Comparison of ENCODE assay signal across 8 mouse cellular contexts in the genomic region with DNA sequence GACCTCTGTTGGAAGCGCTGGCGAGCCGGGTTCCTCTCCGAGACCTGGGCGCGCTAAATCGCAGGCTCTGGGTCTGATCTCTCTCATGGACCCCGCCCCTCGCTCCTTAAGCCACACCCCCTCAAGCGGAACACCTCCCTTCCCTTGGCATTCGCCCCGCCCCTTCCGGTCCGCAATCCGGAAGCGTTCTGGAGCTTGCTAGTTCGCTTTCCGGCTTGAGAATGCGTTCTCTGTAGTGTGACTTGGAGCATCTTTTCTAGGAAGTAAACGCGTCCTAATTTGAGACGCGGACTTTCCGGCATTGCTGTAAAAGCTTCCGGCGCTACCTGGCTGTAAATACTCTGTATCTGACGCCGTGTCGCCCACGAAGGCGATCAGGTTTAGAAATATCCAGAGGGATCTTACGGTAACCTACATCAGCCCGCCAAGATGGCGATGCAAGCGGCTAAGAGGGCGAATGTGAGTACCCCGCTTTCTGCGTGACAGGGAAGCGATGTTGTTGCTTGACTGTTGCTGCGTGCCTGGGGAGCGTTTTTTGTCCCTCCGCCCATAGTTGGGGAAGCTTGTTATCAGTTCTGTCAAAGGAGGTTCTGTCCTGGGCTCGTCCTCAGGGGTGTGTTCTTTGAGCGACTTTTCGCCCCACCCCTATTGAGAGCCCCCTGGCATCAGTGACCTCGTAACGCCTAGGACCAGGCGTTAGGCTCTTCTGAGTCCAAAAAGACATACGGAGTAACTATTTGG. TPM values are rescaled to one million over a fixed set of nuclear protein-coding genes. Genes with fewer than 3 reads are reported as not detected.
A peak's percentile ranks its signal among the peaks of the same experiment; 100 is the strongest.
DNase-seq lines count a peak whose midpoint lies in the region; ATAC-seq and TF ChIP-seq lines count a peak whose summit lies in the region.

A gene (plus strand): TSS at position 184 of the 741 bp plus-strand sequence.

- peak; percentile 99 for DNase-seq in CH12.LX (ENCODE audit: extremely low read depth)
- peak; percentile 98 for DNase-seq in c-Kit-positive CD71-positive TER-119-negative erythroid progenitor cells, embryonic 14.5 days (ENCODE audit: low read depth)
- peak; percentile 98 for DNase-seq in forebrain, embryonic 11.5 days (ENCODE audit: low spot score)
- peak; percentile 99 to 100 for DNase-seq in kidney, postnatal 36 days
- DNase-seq in telencephalon, adult 2 months (ENCODE audit: low read depth, low spot score) = peak; percentile 96

- H3K4me2 ChIP-seq in CH12.LX (ENCODE audit: insufficient read depth, low read depth, poor library complexity, severe bottlenecking) = peak within 1 kb of the TSS; percentile 68
- peak within 1 kb of the TSS; percentile 81 for H3K4me2 ChIP-seq in forebrain, embryonic 11.5 days (ENCODE audit: low read depth, low read length, severe bottlenecking)
- peak within 1 kb of the TSS; percentile 96 for H3K4me2 ChIP-seq in heart, embryonic 16.5 days (ENCODE audit: low read depth, low read length)
- H3K4me2 ChIP-seq in liver, embryonic 15.5 days = peak within 1 kb of the TSS; percentile 84
- H3K4me2 ChIP-seq in neural tube, embryonic 12.5 days (replicated peaks) = peak within 1 kb of the TSS; percentile 89

- no peak for TF ChIP-seq EP300 in CH12.LX (IDR thresholded peaks at IDR 0.05; ENCODE audit: low read length)

- no peaks in the 10 kb centered on the region for H3K9me3 ChIP-seq in CH12.LX (replicated peaks; ENCODE audit: low read length)
- H3K9me3 ChIP-seq in forebrain, embryonic 11.5 days (ENCODE audit: control insufficient read depth, low read length) = no peaks in the 10 kb centered on the region
- no peaks in the 10 kb centered on the region for H3K9me3 ChIP-seq in heart, embryonic 16.5 days (replicated peaks; ENCODE audit: control insufficient read depth, low read length)
- no peaks in the 10 kb centered on the region for H3K9me3 ChIP-seq in liver, embryonic 15.5 days (replicated peaks)
- H3K9me3 ChIP-seq in neural tube, embryonic 12.5 days = no peaks in the 10 kb centered on the region

- WGBS in forebrain, embryonic 11.5 days = under 1% methylated on average over 43 of the region's 49 CpGs
- WGBS in heart, embryonic 16.5 days = under 1% methylated on average over 49 of the region's 49 CpGs
- WGBS in liver, embryonic 15.5 days (ENCODE audit: insufficient replicate concordance) = under 1% methylated on average over 49 of the region's 49 CpGs
- WGBS in neural tube, embryonic 12.5 days = under 1% methylated on average over 49 of the region's 49 CpGs

- peaks cover 10 to 31% of the 10 kb centered on the region in 2 experiments for H3K36me3 ChIP-seq in CH12.LX (replicated peaks in 1 of 2; ENCODE audit: control insufficient read depth in 1 of 2, insufficient read depth in 1 of 2, low read length in 1 of 2)
- H3K36me3 ChIP-seq in forebrain, embryonic 11.5 days (ENCODE audit: control insufficient read depth, insufficient read depth, low read length) = no peaks in the 10 kb centered on the region
- H3K36me3 ChIP-seq in heart, embryonic 16.5 days (ENCODE audit: control insufficient read depth, insufficient read depth) = peaks cover 19% of the 10 kb centered on the region
- H3K36me3 ChIP-seq in liver, embryonic 15.5 days (replicated peaks) = peaks cover 26% of the 10 kb centered on the region
- H3K36me3 ChIP-seq in neural tube, embryonic 12.5 days = peaks cover 22% of the 10 kb centered on the region

- H3K4me1 ChIP-seq in CH12.LX (ENCODE audit: control insufficient read depth in 1 of 2, insufficient read depth in 2 of 2) = peaks cover 0 to 13% of the 10 kb centered on the region in 2 experiments; a peak in 2 of 4 replicates
- peaks cover 2% of the 10 kb centered on the region; the same call in 1 of the 2 replicates for H3K4me1 ChIP-seq in forebrain, embryonic 11.5 days (replicated peaks; ENCODE audit: control insufficient read depth, insufficient read depth, low read length)
- H3K4me1 ChIP-seq in heart, embryonic 16.5 days (ENCODE audit: control insufficient read depth, insufficient read depth, low read length) = peaks cover 14% of the 10 kb centered on the region
- peaks cover 31% of the 10 kb centered on the region for H3K4me1 ChIP-seq in liver, embryonic 15.5 days (replicated peaks)
- peaks cover 15% of the 10 kb centered on the region for H3K4me1 ChIP-seq in neural tube, embryonic 12.5 days

- in situ Hi-C loops in CH12.LX (cut with MboI; ENCODE audit: low pct_ligation_motif_present, low pct_unique_long_range_greater_than_20kb, low sequenced_read_pairs) = no loop called here

- TF ChIP-seq RAD21 in CH12.LX (IDR thresholded peaks at IDR 0.05; ENCODE audit: low read depth, low read length) = no peak

- H3K4me3 ChIP-seq in CH12.LX (replicated peaks in 1 of 3; ENCODE audit: low read depth in 2 of 3, low read length in 2 of 3, poor library complexity in 1 of 3) = peak within 1 kb of the TSS; percentile 72 to 93 (median 91)
- H3K4me3 ChIP-seq in forebrain, embryonic 11.5 days (ENCODE audit: low read depth, low read length) = peak within 1 kb of the TSS; percentile 81
- peak within 1 kb of the TSS; percentile 98 for H3K4me3 ChIP-seq in heart, embryonic 16.5 days (ENCODE audit: low read length)
- peak within 1 kb of the TSS; percentile 91 for H3K4me3 ChIP-seq in liver, embryonic 15.5 days (replicated peaks)
- peak within 1 kb of the TSS; percentile 78 for H3K4me3 ChIP-seq in neural tube, embryonic 12.5 days

- peak within 1 kb of the TSS; percentile 56 for H3K27ac ChIP-seq in CH12.LX (ENCODE audit: insufficient read depth, low read depth)
- peak within 1 kb of the TSS; percentile 67; the same call in 1 of the 2 replicates for H3K27ac ChIP-seq in forebrain, embryonic 11.5 days (ENCODE audit: low read depth, low read length)
- H3K27ac ChIP-seq in heart, embryonic 16.5 days (ENCODE audit: low read length) = peak within 1 kb of the TSS; percentile 92
- peak within 1 kb of the TSS; percentile 94 for H3K27ac ChIP-seq in liver, embryonic 15.5 days (replicated peaks)
- H3K27ac ChIP-seq in neural tube, embryonic 12.5 days = peak within 1 kb of the TSS; percentile 28; the same call in 1 of the 2 replicates

- TF ChIP-seq POLR2A in CH12.LX (IDR thresholded peaks at IDR 0.05; ENCODE audit: low read depth, low read length) = peak; percentile 94

- H3K27me3 ChIP-seq in CH12.LX (replicated peaks) = no peaks in the 10 kb centered on the region
- H3K27me3 ChIP-seq in forebrain, embryonic 11.5 days (ENCODE audit: control insufficient read depth, insufficient read depth, low read length) = no peaks in the 10 kb centered on the region
- H3K27me3 ChIP-seq in heart, embryonic 16.5 days (ENCODE audit: control insufficient read depth, insufficient read depth, low read length) = no peaks in the 10 kb centered on the region
- no peaks in the 10 kb centered on the region for H3K27me3 ChIP-seq in liver, embryonic 15.5 days
- no peaks in the 10 kb centered on the region for H3K27me3 ChIP-seq in neural tube, embryonic 12.5 days (replicated peaks)

- H3K79me2 ChIP-seq in CH12.LX (replicated peaks; ENCODE audit: control insufficient read depth, extremely low read depth, insufficient read depth, poor library complexity, severe bottlenecking) = peaks cover 24% of the 10 kb centered on the region

- no peak for TF ChIP-seq CTCF in CH12.LX (conservative IDR thresholded peaks at IDR 0.05 in 1 of 2, IDR thresholded peaks at IDR 0.05 in 1 of 2; ENCODE audit: low read depth in 2 of 2, low read length in 2 of 2)

- dilution Hi-C loops in CH12.LX (cut with MboI; ENCODE audit: extremely low pct_ligation_motif_present, extremely low pct_unique_long_range_greater_than_20kb, low sequenced_read_pairs) = no loop called here

- ATAC-seq in forebrain, embryonic 11.5 days (replicated peaks; ENCODE audit: low FRiP score) = peak; percentile 99
- peak; percentile 98 for ATAC-seq in heart, embryonic 16.5 days (replicated peaks; ENCODE audit: extremely low read depth, insufficient read depth, low FRiP score)
- peak; percentile 97 for ATAC-seq in liver, embryonic 15.5 days (ENCODE audit: insufficient read depth)
- peak; percentile 99 for ATAC-seq in neural tube, embryonic 12.5 days (ENCODE audit: low FRiP score, low read depth)

- peak within 1 kb of the TSS; percentile 92 for H3K9ac ChIP-seq in CH12.LX (ENCODE audit: insufficient read depth, low read depth)
- H3K9ac ChIP-seq in forebrain, embryonic 11.5 days (ENCODE audit: low read length) = peak within 1 kb of the TSS; percentile 68
- peak within 1 kb of the TSS; percentile 89 for H3K9ac ChIP-seq in heart, embryonic 16.5 days (ENCODE audit: low read length)
- H3K9ac ChIP-seq in liver, embryonic 15.5 days = peak within 1 kb of the TSS; percentile 71
- peak within 1 kb of the TSS; percentile 73 for H3K9ac ChIP-seq in neural tube, embryonic 12.5 days

TF ChIP-seq in CH12.LX, 34 proteins besides CTCF, POLR2A, EP300 and RAD21 (continues in another document):
- no peak for TF ChIP-seq MAX (IDR thresholded peaks at IDR 0.05; ENCODE audit: low read length)
- no peak for TF ChIP-seq IRF4 (IDR thresholded peaks at IDR 0.05; ENCODE audit: low read depth, low read length)
- peak; percentile 76 for TF ChIP-seq TBP (conservative IDR thresholded peaks at IDR 0.05; ENCODE audit: low read depth, low read length)
- peak; percentile 53; the same call in 1 of the 2 replicates for TF ChIP-seq MXI1 (IDR thresholded peaks at IDR 0.05; ENCODE audit: low read depth, low read length)
- 0 out of 2 replicates have a peak, but pooled peaks have one; percentile 31 for TF ChIP-seq SIN3A (IDR thresholded peaks at IDR 0.05; ENCODE audit: low read length)
- TF ChIP-seq MEF2A (IDR thresholded peaks at IDR 0.05; ENCODE audit: borderline replicate concordance, low read depth, low read length) = no peak
- no peak for TF ChIP-seq JUND (conservative IDR thresholded peaks at IDR 0.05; ENCODE audit: low read depth, low read length)
- TF ChIP-seq ZMIZ1 (IDR thresholded peaks at IDR 0.05; ENCODE audit: low read depth, low read length) = no peak
- TF ChIP-seq UBTF (IDR thresholded peaks at IDR 0.05; ENCODE audit: low read depth, low read length) = no peak
- no peak for TF ChIP-seq CHD2 (IDR thresholded peaks at IDR 0.05; ENCODE audit: low read length)
- TF ChIP-seq BHLHE40 (IDR thresholded peaks at IDR 0.05; ENCODE audit: low read depth, low read length) = no peak
- peak; percentile 98 for TF ChIP-seq MAZ (IDR thresholded peaks at IDR 0.05; ENCODE audit: low read depth, low read length)
- TF ChIP-seq JUN (IDR thresholded peaks at IDR 0.05; ENCODE audit: insufficient read depth, low read depth, low read length) = no peak
- no peak for TF ChIP-seq USF2 (conservative IDR thresholded peaks at IDR 0.05; ENCODE audit: low read depth, low read length)
- TF ChIP-seq RCOR1 (conservative IDR thresholded peaks at IDR 0.05; ENCODE audit: low read depth, low read length) = no peak

RNA-seq across cellular contexts. Expression of the gene that starts here (rescaled TPM):
- total RNA-seq in CH12.LX (2012; rRNA removed) (109 and 135 TPM in 2 replicates), CH12.LX (2014; rRNA removed) (346 and 388 TPM in 2 replicates)
- polyA plus RNA-seq in CH12.LX (2012; ENCODE audit: insufficient read length, low read depth) = 151 and 191 TPM in 2 replicates
- polyA plus RNA-seq in forebrain, embryonic 11.5 days (2014; fragmentation: Nextera tagmentation; extraction: Ambion mirVana) = 330 and 365 TPM in 2 replicates
- 95.7 and 147 TPM in 2 replicates for polyA plus RNA-seq in heart, embryonic 16.5 days (2015; fragmentation: Nextera tagmentation; extraction: Ambion mirVana)
- polyA plus RNA-seq in liver, embryonic 15.5 days (2015; fragmentation: Nextera tagmentation; extraction: Ambion mirVana) = 72.0 and 89.1 TPM in 2 replicates
- 305 and 338 TPM in 2 replicates for polyA plus RNA-seq in neural tube, embryonic 12.5 days (2016; fragmentation: Nextera tagmentation; extraction: Ambion mirVana)

Comparison
In these comparisons a context has a peak if more than half of its experiments do, and no peak if none do; other contexts are left out.
1. Peak in every context shown above with its lines: DNase-seq, ATAC-seq, H3K4me3 ChIP-seq and H3K27ac ChIP-seq.
2. H3K27ac ChIP-seq: peak in every context shown above with its lines; median percentile 94 in liver, embryonic 15.5 days; 92 in heart, embryonic 16.5 days; 67 in forebrain, embryonic 11.5 days; 56 in CH12.LX; 28 in neural tube, embryonic 12.5 days.